Mouse (Mus musculus): ENCODE results near the gene Il17rb.

GRCm38 (mm10) chr14:30046976-30047375, 38.3 kb upstream of the Il17rb start:
- TF ChIP-seq CTCF (IDR thresholded peaks at IDR 0.05; ENCODE audit: low read depth, low read length) (no peak), GATA1 (IDR thresholded peaks at IDR 0.05; ENCODE audit: borderline replicate concordance, low read length) (no peak), TAL1 (conservative IDR thresholded peaks at IDR 0.05; ENCODE audit: low read depth, low read length) (no peak)

All from G1E (cell line).